Mouse (Mus musculus) heart, postnatal 25 days (tissue): Measurements from ENCODE around the gene Ctdsp1. TPM values are rescaled to one million over a fixed set of nuclear protein-coding genes. Genes with fewer than 3 reads are reported as not detected.
A peak's percentile ranks its signal among the peaks of the same experiment; 100 is the strongest.

ENCODE experiments used
- DNase-seq: peaks from one replicate; pipeline ENCODE4 v3.0.0; 2022; ENCODE audit warnings: low spot score
- intact Hi-C: fragments of 180-260 bp; cut with DNase I; formaldehyde crosslinking; loops from one replicate; pipeline ENCODE4 v1.15.1; 2025
- total RNA-seq, 2 experiments: library from RNA; stranded (reverse); gene quantifications; 2 replicates each; pipeline ENCODE4 v1.2.3; 2021

Ctdsp1 gene
- 100 to 1,000 TPM; 123 to 139 TPM for total RNA-seq

DNA sequence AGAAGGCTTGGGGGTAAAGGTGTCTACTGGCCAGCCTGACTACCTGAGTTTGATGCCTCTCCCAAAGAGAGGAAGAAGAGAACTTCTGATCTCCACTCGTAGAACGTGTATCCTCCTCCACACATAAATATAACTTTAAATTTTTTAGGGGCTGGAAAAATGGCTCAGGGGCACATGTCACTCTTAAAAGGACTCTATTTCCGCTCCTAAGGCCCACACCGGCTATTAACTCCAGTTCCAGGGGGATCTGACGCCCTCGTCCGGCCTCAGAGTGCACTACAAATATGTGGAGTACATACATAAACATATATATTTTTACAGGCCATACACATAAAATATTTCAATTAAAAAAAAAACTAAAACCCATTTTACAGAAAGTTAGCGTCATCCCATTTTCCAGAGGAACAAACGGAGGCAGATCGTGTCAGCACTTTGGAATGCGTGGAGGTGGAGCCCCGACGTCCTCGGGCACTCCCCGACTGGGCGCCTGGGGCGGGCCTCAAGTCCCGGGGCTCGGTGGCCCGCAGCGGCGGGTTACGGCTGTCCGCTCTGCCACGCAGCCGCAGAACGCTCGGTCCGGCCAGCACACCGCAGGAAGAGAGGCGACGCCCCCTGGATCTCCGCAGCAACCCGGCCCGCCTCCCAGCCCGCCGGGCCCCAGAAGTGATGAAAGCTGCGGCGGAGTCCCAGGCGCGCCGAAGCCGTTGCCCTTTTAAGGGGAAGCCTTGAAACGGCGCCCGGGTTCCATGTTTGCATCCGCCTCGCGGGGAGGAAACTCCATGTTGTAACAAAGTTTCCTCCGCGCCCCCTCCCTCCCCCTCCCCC, at the start of gene Ctdsp1:
Ctdsp1 (plus strand) TSS at position 586 of the 825 bp plus-strand sequence.
- peak; percentile 98 for DNase-seq
- intact Hi-C loops = loop anchor here (2.0 kb wide), 2 partner anchors 58 to 78 kb away; no protein-coding TSS in a partner anchor

DNA sequence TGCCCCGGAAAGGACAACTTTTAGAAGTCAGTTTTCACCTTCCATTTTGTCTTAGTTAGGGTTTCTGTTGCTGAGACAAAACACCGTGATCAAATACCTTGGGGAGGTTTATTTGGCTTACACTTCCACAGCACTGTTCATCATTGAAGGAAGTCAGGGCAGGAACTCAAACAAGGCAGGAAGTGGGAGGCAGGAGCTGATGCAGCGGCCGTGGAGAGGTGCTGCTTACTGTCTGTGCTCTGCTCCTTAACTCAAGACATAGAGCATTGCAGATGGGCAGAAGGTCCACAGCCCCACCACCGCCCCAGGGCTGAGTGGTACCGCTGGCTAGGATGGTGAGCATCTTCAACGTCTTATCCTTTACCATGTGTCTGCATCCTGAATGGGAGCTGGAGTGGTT, 49.4 kb upstream of the Ctdsp1 start:
- intact Hi-C loops = loop anchor here (5.0 kb wide), 1 partner anchor 200 kb away; no protein-coding TSS in a partner anchor
- DNase-seq = no peak

DNA sequence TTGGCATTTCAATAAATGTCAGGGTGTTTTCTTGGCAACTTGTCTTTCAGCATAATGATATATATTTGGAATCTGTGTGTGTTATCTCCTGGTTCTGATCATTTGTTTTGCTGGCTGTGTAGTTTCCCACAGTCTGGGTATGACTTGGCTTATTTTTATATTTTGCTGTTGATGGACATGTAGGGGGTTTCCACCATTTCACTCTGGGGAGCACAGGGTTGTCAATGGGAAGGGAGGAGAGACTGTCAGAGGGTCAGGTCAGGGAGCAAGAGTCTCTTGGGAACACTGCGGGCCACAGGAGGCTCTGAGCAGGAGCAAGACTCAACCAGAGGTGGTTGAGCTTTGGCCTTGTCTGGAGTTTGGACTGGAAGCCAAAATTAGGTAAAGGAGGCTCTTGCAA, 49.0 kb upstream of the Ctdsp1 start:
- intact Hi-C loops = loop anchor here (5.0 kb wide), 1 partner anchor 200 kb away; no protein-coding TSS in a partner anchor
- no peak for DNase-seq

DNA sequence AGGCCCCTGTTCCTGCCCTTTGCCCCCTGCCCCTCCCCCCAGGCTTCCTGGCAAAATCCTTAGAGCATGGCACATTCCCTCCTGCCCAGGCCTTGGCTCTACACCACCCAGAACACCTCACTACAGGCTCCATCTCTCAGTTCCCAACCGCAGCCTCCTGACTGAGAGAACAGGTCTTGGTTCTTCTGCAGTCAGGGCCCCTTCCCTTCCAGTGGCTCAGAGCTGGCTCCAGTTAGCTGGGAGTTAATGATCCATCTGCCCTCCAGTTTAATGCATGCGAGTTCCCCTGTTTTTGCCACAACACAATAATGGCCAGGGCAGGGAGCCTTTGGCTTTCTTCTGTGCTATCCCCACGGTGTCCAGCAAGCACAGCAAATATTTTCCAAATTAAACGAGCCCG, 48.1 kb upstream of the Ctdsp1 start:
- DNase-seq = no peak
- intact Hi-C loops = loop anchor here (5.0 kb wide), 1 partner anchor 201 kb away; no protein-coding TSS in a partner anchor

- DNase-seq = no peak
- intact Hi-C loops = loop anchor here (5.0 kb wide), 1 partner anchor 202 kb away; no protein-coding TSS in a partner anchor
Observed at GRCm38 (mm10) chr1:74344163-74344916, 47.0 kb upstream of the Ctdsp1 start.

- DNase-seq = no peak
- intact Hi-C loops = no loop called here
Observed at GRCm38 (mm10) chr1:74351185-74351769, 40.0 kb upstream of the Ctdsp1 start.

- DNase-seq = no peak
- intact Hi-C loops = no loop called here
Observed at GRCm38 (mm10) chr1:74352532-74353096, 38.7 kb upstream of the Ctdsp1 start.

GRCm38 (mm10) chr1:74353453-74354229, 37.7 kb upstream of the Ctdsp1 start:
- intact Hi-C loops = no loop called here
- DNase-seq = no peak

DNA sequence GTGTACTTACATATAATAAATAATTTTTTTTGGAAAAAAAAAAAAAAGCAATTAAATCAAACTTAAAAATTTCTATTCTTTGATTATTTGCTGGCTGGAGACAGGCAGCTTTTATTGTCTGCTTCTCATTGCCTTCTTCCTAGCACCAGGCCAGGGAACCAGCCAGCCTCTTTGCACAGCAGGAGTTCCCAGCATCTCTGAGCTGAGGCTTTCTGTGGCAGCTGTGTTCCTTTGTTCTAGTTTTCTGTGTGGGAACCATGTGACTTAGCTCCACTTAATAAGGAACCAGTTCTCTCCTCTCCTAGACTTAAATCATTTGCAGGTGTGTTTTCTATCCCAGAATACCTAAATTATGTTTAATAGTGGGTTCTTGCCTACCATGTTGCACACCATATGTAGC, 33.8 kb upstream of the Ctdsp1 start:
- intact Hi-C loops = no loop called here
- no peak for DNase-seq

GRCm38 (mm10) chr1:74359952-74360517, 31.3 kb upstream of the Ctdsp1 start:
- no peak for DNase-seq
- intact Hi-C loops = no loop called here

DNA sequence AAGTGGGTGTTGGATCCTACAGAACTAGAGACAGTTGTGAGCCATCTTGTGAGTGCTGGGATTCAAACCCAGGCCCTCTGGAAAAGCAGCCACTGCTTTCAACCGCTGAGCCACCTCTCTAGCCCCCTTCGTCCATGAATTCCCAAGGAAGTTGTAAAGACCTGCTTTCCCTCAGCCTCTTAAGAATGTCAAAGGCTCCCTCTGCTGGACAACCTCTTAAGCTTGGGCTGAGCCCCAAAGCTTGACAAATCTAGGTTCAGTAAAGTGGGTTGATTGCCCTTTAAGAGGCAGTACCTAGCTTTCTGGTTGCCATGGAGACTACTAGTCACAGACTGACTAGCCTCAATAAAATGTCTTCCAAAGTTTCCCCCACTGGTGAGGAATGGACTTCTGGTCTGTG, 29.5 kb upstream of the Ctdsp1 start, which contains the start of gene Catip:
Catip (plus strand) TSS at position 297 of the 400 bp plus-strand sequence.
- DNase-seq = peak; percentile 58
- intact Hi-C loops = loop anchor here (1.0 to 2.0 kb wide), 3 partner anchors 23 to 157 kb away; no protein-coding TSS in a partner anchor

DNA sequence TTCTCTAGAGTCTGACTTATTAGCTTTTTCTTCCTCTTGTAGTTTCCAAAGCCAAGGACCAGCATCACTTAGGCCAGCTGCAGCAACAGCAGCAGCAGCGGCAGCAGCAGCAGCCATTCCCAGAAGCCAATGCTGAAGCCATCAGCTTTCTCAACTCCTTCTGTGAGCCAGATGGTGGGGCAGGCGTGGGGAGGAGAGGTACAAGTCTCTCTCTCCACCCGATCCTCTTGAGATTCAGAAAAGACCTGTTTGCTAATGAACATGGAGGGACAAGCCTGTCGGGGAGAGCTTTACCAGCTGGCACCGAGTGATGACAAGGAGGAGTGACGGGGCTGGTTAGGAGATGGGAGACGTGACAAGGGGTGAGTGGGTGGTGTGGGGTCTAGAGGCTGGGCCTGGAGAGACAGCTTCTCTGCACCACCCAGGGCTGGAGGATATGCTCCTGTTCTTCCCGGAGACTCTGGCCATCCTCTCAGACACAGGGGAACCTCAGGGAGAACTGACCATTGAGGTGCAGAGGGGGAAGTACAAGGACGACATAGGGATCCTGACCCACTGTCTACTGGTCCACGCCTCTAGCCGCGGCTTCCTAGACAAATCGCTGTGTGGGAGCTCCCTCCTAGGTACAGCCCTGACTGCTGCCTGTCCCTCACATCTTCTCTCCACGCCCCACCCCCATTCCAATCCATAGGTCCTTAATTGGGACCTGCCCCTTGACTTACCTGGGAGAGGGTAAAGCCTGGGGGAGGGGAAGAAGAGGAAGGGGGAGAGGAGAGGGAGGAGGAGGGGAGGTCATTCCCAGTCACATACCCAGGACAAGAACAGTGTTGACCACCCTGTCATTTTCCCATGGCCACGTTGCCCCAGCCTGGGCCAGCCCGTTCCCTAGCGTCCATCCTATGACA, 28.7 kb upstream of the Ctdsp1 start:
- DNase-seq = no peak
- intact Hi-C loops = loop anchor here (1.0 to 2.0 kb wide), 4 partner anchors 22 to 158 kb away; no protein-coding TSS in a partner anchor

GRCm38 (mm10) chr1:74363437-74363836, 27.9 kb upstream of the Ctdsp1 start:
- intact Hi-C loops = loop anchor here (1.0 to 2.0 kb wide), 3 partner anchors 21 to 159 kb away; no protein-coding TSS in a partner anchor
- DNase-seq = no peak

DNA sequence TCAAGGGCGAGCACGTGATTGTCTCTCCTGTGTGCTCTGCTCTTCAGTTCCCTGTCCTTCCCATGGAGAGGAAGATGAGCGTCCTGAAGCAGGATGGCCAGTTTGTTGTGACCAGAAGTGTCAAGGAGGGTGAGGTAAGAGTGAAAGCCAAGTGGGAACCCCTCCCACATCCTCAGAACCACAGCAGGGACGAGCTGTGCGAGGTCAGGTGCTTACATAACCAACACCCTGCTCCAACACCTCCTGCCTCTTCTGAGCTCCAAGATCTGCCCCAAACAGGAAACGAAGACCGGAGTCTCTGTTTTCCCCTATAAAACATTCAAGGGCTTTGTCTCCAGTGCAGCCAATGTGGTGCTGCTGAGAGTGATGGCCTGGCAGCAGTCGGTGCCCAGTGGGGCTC, 27.0 kb upstream of the Ctdsp1 start:
- no peak for DNase-seq

GRCm38 (mm10) chr1:74367886-74368645, 23.2 kb upstream of the Ctdsp1 start:
- DNase-seq = peak; percentile 68
- intact Hi-C loops = no loop called here

More for the DNA sequence above, 27.0 kb upstream of the Ctdsp1 start:
- intact Hi-C loops = no loop called here

DNA sequence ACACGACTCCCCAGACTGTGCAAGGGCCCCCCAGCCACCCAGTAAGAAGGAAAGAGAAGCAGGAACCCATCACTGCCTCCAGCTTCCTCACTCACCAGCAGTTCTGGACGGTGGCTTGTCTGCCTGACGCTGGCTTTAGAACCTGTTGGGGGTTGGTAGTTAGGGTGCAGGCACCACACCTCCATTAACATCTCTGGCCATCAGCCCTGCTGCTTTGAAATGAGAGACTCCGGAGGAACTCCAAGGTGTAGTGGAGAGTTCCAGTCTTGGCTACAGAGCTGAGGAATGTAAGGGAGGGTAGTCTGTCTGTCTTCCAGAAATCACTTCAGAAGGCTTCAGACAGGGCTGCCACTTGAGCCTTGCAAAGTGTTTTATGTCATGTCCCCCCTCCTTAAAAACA, 21.3 kb upstream of the Ctdsp1 start:
- intact Hi-C loops = no loop called here
- DNase-seq = no peak

DNA sequence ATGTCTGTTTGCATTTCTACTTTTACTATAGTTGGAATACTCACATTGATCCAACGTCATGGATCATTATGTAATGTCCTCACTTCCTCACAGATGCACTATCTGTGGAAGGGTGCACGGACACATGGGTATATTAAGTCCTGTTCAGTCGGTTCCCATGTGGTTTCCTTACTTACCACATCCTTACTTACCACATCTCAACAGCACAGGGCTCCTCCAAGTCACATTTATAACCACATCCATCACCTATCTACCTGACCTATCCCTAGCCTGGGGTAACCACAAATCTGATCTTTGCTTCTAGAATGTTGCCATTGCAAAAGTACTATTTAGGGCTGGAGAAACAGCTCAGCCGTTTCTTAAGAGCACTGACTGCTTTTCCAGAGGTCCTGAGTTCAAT, 17.9 kb upstream of the Ctdsp1 start:
- no peak for DNase-seq
- intact Hi-C loops = no loop called here
